Comparison of ENCODE assay signal across 8 mouse cellular contexts in the genomic region with DNA sequence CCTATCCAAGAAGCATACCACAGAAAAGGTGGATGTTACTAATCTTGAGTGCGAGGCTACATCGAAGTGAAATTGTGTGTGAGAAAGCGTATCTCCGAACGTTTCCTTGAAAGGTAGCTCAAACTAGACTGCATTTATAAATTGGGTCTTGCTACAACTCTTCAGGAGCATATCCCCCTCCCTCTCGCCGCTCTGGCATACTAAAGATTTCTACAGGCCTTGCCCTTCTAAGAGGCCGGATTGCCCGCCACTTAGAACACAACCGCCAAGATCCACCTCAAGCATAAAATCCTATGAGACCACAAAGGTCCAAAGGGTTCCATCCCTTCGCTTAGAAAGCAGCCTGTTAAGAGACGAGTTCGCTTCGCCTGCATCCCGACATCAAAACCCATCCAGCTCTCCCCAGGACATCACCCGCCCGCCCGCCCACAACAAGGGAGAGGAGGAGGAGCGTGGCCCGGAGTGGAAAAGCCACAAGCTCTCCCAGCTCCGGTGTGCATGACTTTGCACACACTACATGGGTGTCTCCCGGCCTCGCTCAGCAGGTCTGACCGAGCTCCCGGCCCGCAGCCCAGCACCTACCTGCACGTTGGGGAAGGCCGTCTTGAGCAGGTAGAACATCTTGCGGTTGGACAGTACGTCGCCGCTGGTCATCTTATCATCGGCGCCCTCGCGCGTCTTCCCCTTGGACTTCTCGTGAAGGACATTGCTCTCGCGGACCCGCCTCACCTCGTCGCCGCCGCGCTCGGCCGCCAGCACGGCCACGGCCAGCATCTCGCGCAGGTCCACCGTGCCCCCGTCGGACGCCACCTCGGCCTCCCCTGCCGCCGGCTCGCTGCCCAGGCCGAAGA. TPM values are rescaled to one million over a fixed set of nuclear protein-coding genes. Genes with fewer than 3 reads are reported as not detected.
DNase-seq lines count a peak whose midpoint lies in the region; ATAC-seq and TF ChIP-seq lines count a peak whose summit lies in the region.

No protein-coding gene starts in this region.

- peak overlapping the region; percentile 37 for H3K27ac ChIP-seq in bone marrow macrophage, adult 2 months (ENCODE audit: insufficient read depth, low read depth, low read length)
- peak overlapping the region; percentile 94 for H3K27ac ChIP-seq in layer of hippocampus, adult 2 months
- peak overlapping the region; percentile 84 for H3K27ac ChIP-seq in lung, embryonic 16.5 days (ENCODE audit: low read length)

- WGBS in lung, embryonic 16.5 days: under 1% methylated on average over 59 of the region's 61 CpGs

- peak; percentile 91 for ATAC-seq in erythroblast, adult 5-6 weeks (replicated peaks; ENCODE audit: low FRiP score, poor library complexity, severe bottlenecking)
- ATAC-seq in lung, embryonic 16.5 days (ENCODE audit: low read depth): peak; percentile 79

- H3K4me2 ChIP-seq in lung, embryonic 16.5 days (ENCODE audit: low read depth, low read length): peak overlapping the region; percentile 78

- no peak for TF ChIP-seq CTCF in bone marrow macrophage, adult 2 months (IDR thresholded peaks at IDR 0.05; ENCODE audit: low read depth, low read length)
- no peak for TF ChIP-seq CTCF in layer of hippocampus, adult 2 months (conservative IDR thresholded peaks at IDR 0.05)

- TF ChIP-seq POLR2A in bone marrow macrophage, adult 2 months (IDR thresholded peaks at IDR 0.05; ENCODE audit: borderline replicate concordance, low read depth, low read length): no peak

- H3K4me3 ChIP-seq in bone marrow macrophage, adult 2 months (ENCODE audit: insufficient read depth, low read length): peak overlapping the region; percentile 87
- peak overlapping the region; percentile 81 for H3K4me3 ChIP-seq in layer of hippocampus, adult 2 months
- peak overlapping the region; percentile 99 for H3K4me3 ChIP-seq in lung, embryonic 16.5 days (ENCODE audit: low read length)

- peak; percentile 49 for DNase-seq in ES-CJ7 (ENCODE audit: low read depth, low spot score)
- DNase-seq in heart, postnatal 14 days: peak; percentile 41 to 47
- peak; percentile 7 to 33 for DNase-seq in layer of hippocampus, adult 2 months (ENCODE audit: low spot score in 2 of 2)
- peak; percentile 39 for DNase-seq in ovary, postnatal 14 days (ENCODE audit: low spot score)
- peak; percentile 25 to 43 for DNase-seq in thymus, postnatal 36 days

- H3K27me3 ChIP-seq in lung, embryonic 16.5 days (ENCODE audit: control insufficient read depth, insufficient read depth, low read depth, low read length): no peaks in the 10 kb centered on the region

- intact Hi-C loops in heart, postnatal 14 days (cut with DNase I): no loop called here

- peaks cover 15% of the 10 kb centered on the region for H3K4me1 ChIP-seq in bone marrow macrophage, adult 2 months (ENCODE audit: control insufficient read depth, insufficient read depth, low read length)
- peaks cover 13% of the 10 kb centered on the region for H3K4me1 ChIP-seq in lung, embryonic 16.5 days (replicated peaks; ENCODE audit: control insufficient read depth, insufficient read depth, low read length)

- H3K9me3 ChIP-seq in lung, embryonic 16.5 days (ENCODE audit: control insufficient read depth, low read length): peaks cover 6% of the 10 kb centered on the region; the same call in 1 of the 2 replicates

- H3K9ac ChIP-seq in lung, embryonic 16.5 days (ENCODE audit: low read length): peak overlapping the region; percentile 97

- peaks cover 7% of the 10 kb centered on the region; the same call in 1 of the 2 replicates for H3K36me3 ChIP-seq in lung, embryonic 16.5 days (ENCODE audit: control insufficient read depth, insufficient read depth, low read length)

RNA-seq across cellular contexts. Expression of a gene that starts 0.8 kb away (rescaled TPM):
- 14.8 and 15.1 TPM in 2 replicates for polyA plus RNA-seq in bone marrow macrophage, adult 2 months (2012; ENCODE audit: insufficient read depth, insufficient read length, missing spikeins)
- 13.2 and 17.5 TPM in 2 replicates for total RNA-seq in erythroblast, adult 5-6 weeks (2015; ENCODE audit: low replicate concordance)
- total RNA-seq in erythroblast, adult 5-6 weeks (2017; ENCODE audit: low replicate concordance): 15.3 and 16.8 TPM in 2 replicates
- 10 to 100 TPM; 27.2 to 27.4 TPM for total RNA-seq in heart, postnatal 14 days (2021)
- 10 to 100 TPM; 50.3 to 55.7 TPM for total RNA-seq in layer of hippocampus, adult 2 months (2021)
- polyA plus RNA-seq in lung, embryonic 16.5 days (2015; fragmentation: Nextera tagmentation; extraction: Ambion mirVana): 31.3 and 33.5 TPM in 2 replicates

Comparison
In these comparisons a context has a peak if more than half of its experiments do, and no peak if none do; other contexts are left out.
1. Peak in every context shown above with its lines: DNase-seq, ATAC-seq, H3K4me3 ChIP-seq and H3K27ac ChIP-seq.
2. H3K27ac ChIP-seq: peak in every context shown above with its lines; median percentile 94 in layer of hippocampus, adult 2 months; 84 in lung, embryonic 16.5 days; 37 in bone marrow macrophage, adult 2 months.